Mouse (Mus musculus): ENCODE measurements at regions not wholly inside any gene's neighbourhood (a gene's known extent, or its start where the extent isn't known, plus 50 kb on each side); places are given as distances from the start of the nearest gene placed in this dataset.
"Not testable (repeated sequence)": the region's sequence is repeated elsewhere in the genome, so short reads cannot be mapped to it uniquely, and the experiment has no call there.

- Histone ChIP-seq H3K27ac (replicated peaks) (no peak overlapping the region), H3K36me3 (no peaks in the 10 kb centered on the region), H3K9me3 (replicated peaks) (no peaks in the 10 kb centered on the region), H3K4me1 (no peaks in the 10 kb centered on the region), H3K27me3 (no peaks in the 10 kb centered on the region), H3K4me3 (replicated peaks) (no peak overlapping the region), H3K9ac (no peak overlapping the region), H3K4me2 (replicated peaks) (no peak overlapping the region)
- WGBS, result 87% methylated on average over 4 of the region's 4 CpGs
- no peak for ATAC-seq (ENCODE audit: insufficient number of reproducible peaks, low FRiP score, low TSS enrichment, low read depth)
Observed at GRCm38 (mm10) chr14:54148121-54148520, 105.8 kb downstream of the Dad1 start.

GRCm38 (mm10) chr14:54147546-54147945 is 106.4 kb downstream of the Dad1 start:
- no peak for ATAC-seq (ENCODE audit: insufficient number of reproducible peaks, low FRiP score, low TSS enrichment, low read depth)
- Histone ChIP-seq H3K27me3 (no peaks in the 10 kb centered on the region), H3K4me3 (replicated peaks) (no peak overlapping the region), H3K9me3 (replicated peaks) (no peaks in the 10 kb centered on the region), H3K27ac (replicated peaks) (no peak overlapping the region), H3K4me2 (replicated peaks) (no peak overlapping the region), H3K9ac (no peak overlapping the region), H3K4me1 (no peaks in the 10 kb centered on the region), H3K36me3 (no peaks in the 10 kb centered on the region)
- 55% methylated on average over 5 of the region's 7 CpGs for WGBS

GRCm38 (mm10) chr14:54145743-54146741 is 107.9 kb downstream of the Dad1 start:
- ATAC-seq (ENCODE audit: insufficient number of reproducible peaks, low FRiP score, low TSS enrichment, low read depth), result no peak
- 47% methylated on average over 11 of the region's 11 CpGs for WGBS
- H3K36me3 ChIP-seq, result no peaks in the 10 kb centered on the region

GRCm38 (mm10) chr14:54143828-54144227 is 110.1 kb downstream of the Dad1 start:
- H3K4me3 ChIP-seq (replicated peaks), result no peak overlapping the region
- WGBS, result 62% methylated on average over 1 of the region's 1 CpGs
- no peak overlapping the region for H3K9ac ChIP-seq
- no peak for ATAC-seq (ENCODE audit: insufficient number of reproducible peaks, low FRiP score, low TSS enrichment, low read depth)
- H3K4me1 ChIP-seq, result no peaks in the 10 kb centered on the region
- H3K36me3 ChIP-seq, result no peaks in the 10 kb centered on the region
- no peaks in the 10 kb centered on the region for H3K9me3 ChIP-seq (replicated peaks)
- H3K4me2 ChIP-seq (replicated peaks), result no peak overlapping the region
- H3K27me3 ChIP-seq, result no peaks in the 10 kb centered on the region
- no peak overlapping the region for H3K27ac ChIP-seq (replicated peaks)

More at GRCm38 (mm10) chr14:54145743-54146741, 107.9 kb downstream of the Dad1 start:
- H3K4me2 ChIP-seq (replicated peaks), result no peak overlapping the region
- no peaks in the 10 kb centered on the region for H3K9me3 ChIP-seq (replicated peaks)
- no peak overlapping the region for H3K9ac ChIP-seq
- H3K27me3 ChIP-seq, result no peaks in the 10 kb centered on the region
- no peaks in the 10 kb centered on the region for H3K4me1 ChIP-seq
- no peak overlapping the region for H3K4me3 ChIP-seq (replicated peaks)
- H3K27ac ChIP-seq (replicated peaks), result no peak overlapping the region

- H3K4me3 ChIP-seq (replicated peaks), result no peak overlapping the region
- no peaks in the 10 kb centered on the region for H3K4me1 ChIP-seq
- H3K9ac ChIP-seq, result no peak overlapping the region
- H3K27me3 ChIP-seq, result no peaks in the 10 kb centered on the region
- no peak overlapping the region for H3K4me2 ChIP-seq (replicated peaks)
- ATAC-seq (ENCODE audit: insufficient number of reproducible peaks, low FRiP score, low TSS enrichment, low read depth), result no peak
- no peak overlapping the region for H3K27ac ChIP-seq (replicated peaks)
- WGBS, result 90% methylated on average over 3 of the region's 3 CpGs
- H3K9me3 ChIP-seq (replicated peaks), result no peaks in the 10 kb centered on the region
- H3K36me3 ChIP-seq, result no peaks in the 10 kb centered on the region
Observed at GRCm38 (mm10) chr14:54138288-54138687, 115.6 kb downstream of the Dad1 start.

GRCm38 (mm10) chr14:54136538-54136937 is 117.4 kb downstream of the Dad1 start:
- H3K4me1 ChIP-seq, result no peaks in the 10 kb centered on the region
- no peak overlapping the region for H3K27ac ChIP-seq (replicated peaks)
- H3K9me3 ChIP-seq (replicated peaks), result no peaks in the 10 kb centered on the region
- no peak overlapping the region for H3K4me2 ChIP-seq (replicated peaks)
- H3K9ac ChIP-seq, result no peak overlapping the region
- H3K36me3 ChIP-seq, result no peaks in the 10 kb centered on the region
- H3K27me3 ChIP-seq, result no peaks in the 10 kb centered on the region
- H3K4me3 ChIP-seq (replicated peaks), result no peak overlapping the region
- ATAC-seq (ENCODE audit: insufficient number of reproducible peaks, low FRiP score, low TSS enrichment, low read depth), result no peak
- 74% methylated on average over 3 of the region's 3 CpGs for WGBS

GRCm38 (mm10) chr14:54128334-54128733 is 125.6 kb downstream of the Dad1 start:
- H3K4me3 ChIP-seq (replicated peaks), result no peak overlapping the region
- no peaks in the 10 kb centered on the region for H3K27me3 ChIP-seq
- H3K27ac ChIP-seq (replicated peaks), result no peak overlapping the region
- no peak overlapping the region for H3K4me2 ChIP-seq (replicated peaks)
- WGBS, result 53% methylated on average over 4 of the region's 4 CpGs
- no peaks in the 10 kb centered on the region for H3K4me1 ChIP-seq
- H3K36me3 ChIP-seq, result no peaks in the 10 kb centered on the region
- H3K9ac ChIP-seq, result no peak overlapping the region
- no peak for ATAC-seq (ENCODE audit: insufficient number of reproducible peaks, low FRiP score, low TSS enrichment, low read depth)
- no peaks in the 10 kb centered on the region for H3K9me3 ChIP-seq (replicated peaks)

GRCm38 (mm10) chr14:54125510-54125909 is 128.4 kb downstream of the Dad1 start:
- Histone ChIP-seq H3K27ac (replicated peaks) (no peak overlapping the region), H3K4me2 (replicated peaks) (no peak overlapping the region), H3K4me3 (replicated peaks) (no peak overlapping the region), H3K9ac (no peak overlapping the region), H3K27me3 (no peaks in the 10 kb centered on the region), H3K36me3 (no peaks in the 10 kb centered on the region), H3K4me1 (no peaks in the 10 kb centered on the region), H3K9me3 (replicated peaks) (no peaks in the 10 kb centered on the region)
- no peak for ATAC-seq (ENCODE audit: insufficient number of reproducible peaks, low FRiP score, low TSS enrichment, low read depth)

GRCm38 (mm10) chr14:54121973-54122372 is 131.9 kb downstream of the Dad1 start:
- WGBS, result 67% methylated on average over 7 of the region's 7 CpGs
- H3K27me3 ChIP-seq, result no peaks in the 10 kb centered on the region
- no peak overlapping the region for H3K27ac ChIP-seq (replicated peaks)
- ATAC-seq (ENCODE audit: insufficient number of reproducible peaks, low FRiP score, low TSS enrichment, low read depth), result no peak
- H3K9me3 ChIP-seq (replicated peaks), result no peaks in the 10 kb centered on the region
- H3K36me3 ChIP-seq, result no peaks in the 10 kb centered on the region
- no peaks in the 10 kb centered on the region for H3K4me1 ChIP-seq
- H3K4me2 ChIP-seq (replicated peaks), result no peak overlapping the region
- no peak overlapping the region for H3K9ac ChIP-seq
- H3K4me3 ChIP-seq (replicated peaks), result no peak overlapping the region

- H3K27me3 ChIP-seq, result no peaks in the 10 kb centered on the region
- H3K9ac ChIP-seq, result no peak overlapping the region
- ATAC-seq (ENCODE audit: insufficient number of reproducible peaks, low FRiP score, low TSS enrichment, low read depth), result no peak
- H3K4me1 ChIP-seq, result no peaks in the 10 kb centered on the region
- no peak overlapping the region for H3K27ac ChIP-seq (replicated peaks)
- H3K9me3 ChIP-seq (replicated peaks), result no peaks in the 10 kb centered on the region
- H3K4me2 ChIP-seq (replicated peaks), result no peak overlapping the region
- whole genome bisulfite sequencing, result 81% methylated on average over 4 of the region's 4 CpGs
- no peak overlapping the region for H3K4me3 ChIP-seq (replicated peaks)
- H3K36me3 ChIP-seq, result no peaks in the 10 kb centered on the region
Observed at GRCm38 (mm10) chr14:54121340-54121739, 132.6 kb downstream of the Dad1 start.

- ATAC-seq (ENCODE audit: insufficient number of reproducible peaks, low FRiP score, low TSS enrichment, low read depth), result no peak
- 84% methylated on average over 5 of the region's 5 CpGs for WGBS
Observed at GRCm38 (mm10) chr14:54120194-54120593, 133.7 kb downstream of the Dad1 start.

GRCm38 (mm10) chr14:54117607-54118006 is 136.3 kb downstream of the Dad1 start:
- not testable (repeated sequence) for H3K4me1 ChIP-seq; ATAC-seq (ENCODE audit: insufficient number of reproducible peaks, low FRiP score, low TSS enrichment, low read depth); H3K36me3 ChIP-seq; H3K4me2 ChIP-seq (replicated peaks); H3K27ac ChIP-seq (replicated peaks); H3K4me3 ChIP-seq (replicated peaks); H3K27me3 ChIP-seq; H3K9ac ChIP-seq; H3K9me3 ChIP-seq (replicated peaks)
- 95% methylated on average over 8 of the region's 8 CpGs for WGBS

More at GRCm38 (mm10) chr14:54120194-54120593, 133.7 kb downstream of the Dad1 start:
- no peaks in the 10 kb centered on the region for H3K27me3 ChIP-seq
- no peak overlapping the region for H3K4me3 ChIP-seq (replicated peaks)
- no peak overlapping the region for H3K4me2 ChIP-seq (replicated peaks)
- H3K27ac ChIP-seq (replicated peaks), result no peak overlapping the region
- no peaks in the 10 kb centered on the region for H3K36me3 ChIP-seq
- no peaks in the 10 kb centered on the region for H3K9me3 ChIP-seq (replicated peaks)
- H3K4me1 ChIP-seq, result no peaks in the 10 kb centered on the region
- H3K9ac ChIP-seq, result no peak overlapping the region

Measured in embryonic facial prominence, embryonic 15.5 days (tissue).